23 mouse cellular contexts compared by ENCODE assay signal in the genomic region with DNA sequence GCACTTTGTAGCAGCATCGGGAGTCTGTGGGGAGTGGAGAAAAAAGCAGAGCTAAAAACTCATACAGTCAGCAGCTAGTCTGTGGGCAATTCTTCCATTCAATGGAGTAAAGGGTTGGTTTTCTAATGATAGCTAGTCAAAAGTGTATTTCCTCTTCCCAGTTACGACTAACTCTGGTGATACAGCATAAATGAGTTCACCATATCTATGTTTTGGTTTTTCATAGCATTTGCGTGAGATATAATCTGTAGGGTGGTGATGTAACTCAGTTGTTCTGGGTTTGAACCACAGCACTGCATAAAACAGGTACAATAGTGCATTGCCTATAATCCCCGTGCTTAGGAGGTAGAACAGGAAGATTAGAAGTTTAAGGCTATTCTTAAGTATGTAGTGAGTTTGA.
DNase-seq lines count a peak whose midpoint lies in the region; ATAC-seq and TF ChIP-seq lines count a peak whose summit lies in the region.
"Had no signal": no experiment of that assay in that cellular context is flagged by ENCODE, and none has a peak within 500 bp of the region (broad histone marks: within the 10 kb centered on the region; RNA-seq: fewer than 3 reads in every experiment).

No protein-coding gene starts in this region.

- H3K9ac ChIP-seq in lung, embryonic 16.5 days (ENCODE audit: low read length) = no peak overlapping the region
- H3K9ac ChIP-seq: embryonic facial prominence, embryonic 12.5 days; embryonic facial prominence, embryonic 15.5 days; forebrain, postnatal 0 days; hindbrain, embryonic 13.5 days had no signal

- no peaks in the 10 kb centered on the region for H3K9me3 ChIP-seq in lung, embryonic 16.5 days (ENCODE audit: control insufficient read depth, low read length)
- no peaks in the 10 kb centered on the region for H3K9me3 ChIP-seq in hindbrain, embryonic 10.5 days
- H3K9me3 ChIP-seq: embryonic facial prominence, embryonic 12.5 days; embryonic facial prominence, embryonic 15.5 days; hindbrain, embryonic 13.5 days had no signal

- TF ChIP-seq CTCF in bone marrow macrophage, adult 2 months (IDR thresholded peaks at IDR 0.05; ENCODE audit: low read depth, low read length) = no peak

- peak overlapping the region; percentile 20; the same call in 1 of the 2 replicates for H3K27ac ChIP-seq in lung, embryonic 16.5 days (ENCODE audit: low read length)
- peak overlapping the region; percentile 98 for H3K27ac ChIP-seq in bone marrow macrophage, adult 2 months (ENCODE audit: insufficient read depth, low read depth, low read length)
- no peak overlapping the region for H3K27ac ChIP-seq in hindbrain, embryonic 10.5 days
- H3K27ac ChIP-seq: embryonic facial prominence, embryonic 12.5 days; hindbrain, embryonic 13.5 days had no signal

- no peak overlapping the region for H3K4me3 ChIP-seq in lung, embryonic 16.5 days (ENCODE audit: low read length)
- no peak overlapping the region for H3K4me3 ChIP-seq in bone marrow macrophage, adult 2 months (ENCODE audit: insufficient read depth, low read length)
- H3K4me3 ChIP-seq in hindbrain, embryonic 10.5 days = no peak overlapping the region
- H3K4me3 ChIP-seq: embryonic facial prominence, embryonic 12.5 days; embryonic facial prominence, embryonic 15.5 days; hindbrain, embryonic 13.5 days had no signal

- no peaks in the 10 kb centered on the region for H3K36me3 ChIP-seq in lung, embryonic 16.5 days (ENCODE audit: control insufficient read depth, insufficient read depth, low read length)
- H3K36me3 ChIP-seq in hindbrain, embryonic 10.5 days = no peaks in the 10 kb centered on the region
- H3K36me3 ChIP-seq: embryonic facial prominence, embryonic 12.5 days; embryonic facial prominence, embryonic 15.5 days; hindbrain, embryonic 13.5 days had no signal

- H3K4me1 ChIP-seq in lung, embryonic 16.5 days (replicated peaks; ENCODE audit: control insufficient read depth, insufficient read depth, low read length) = peaks cover 27% of the 10 kb centered on the region
- peaks cover 40% of the 10 kb centered on the region for H3K4me1 ChIP-seq in bone marrow macrophage, adult 2 months (ENCODE audit: control insufficient read depth, insufficient read depth, low read length)
- peaks cover 10% of the 10 kb centered on the region; the same call in 1 of the 2 replicates for H3K4me1 ChIP-seq in hindbrain, embryonic 10.5 days (replicated peaks)
- H3K4me1 ChIP-seq: hindbrain, embryonic 13.5 days had no signal

- no peak overlapping the region for H3K4me2 ChIP-seq in lung, embryonic 16.5 days (ENCODE audit: low read depth, low read length)
- H3K4me2 ChIP-seq: embryonic facial prominence, embryonic 12.5 days; embryonic facial prominence, embryonic 15.5 days; heart, embryonic 11.5 days; hindbrain, embryonic 13.5 days had no signal

- ATAC-seq in lung, embryonic 16.5 days (ENCODE audit: low read depth) = no peak
- ATAC-seq in megakaryocyte, adult 5-6 weeks (ENCODE audit: poor library complexity, severe bottlenecking) = 0 out of 2 replicates have a peak, but pooled peaks have one; percentile 29
- ATAC-seq: forebrain, embryonic 14.5 days; forebrain, postnatal 0 days; hindbrain, embryonic 16.5 days; inflammation-experienced regulatory T-cells, adult 6 months; intestine, embryonic 16.5 days; Patski had no signal

- H3K27me3 ChIP-seq in lung, embryonic 16.5 days (ENCODE audit: control insufficient read depth, insufficient read depth, low read depth, low read length) = no peaks in the 10 kb centered on the region
- no peaks in the 10 kb centered on the region for H3K27me3 ChIP-seq in hindbrain, embryonic 10.5 days (ENCODE audit: insufficient read depth, poor library complexity, severe bottlenecking)
- H3K27me3 ChIP-seq: embryonic facial prominence, embryonic 12.5 days; embryonic facial prominence, embryonic 15.5 days; hindbrain, embryonic 13.5 days; Patski had no signal

- WGBS in lung, embryonic 16.5 days = 86% methylated on average over 4 of the region's 4 CpGs
- WGBS in hindbrain, embryonic 10.5 days = 93% methylated on average over 4 of the region's 4 CpGs

- TF ChIP-seq POLR2A in bone marrow macrophage, adult 2 months (IDR thresholded peaks at IDR 0.05; ENCODE audit: borderline replicate concordance, low read depth, low read length) = no peak

- no peak for DNase-seq in lung, postnatal 10 days
- no peak for DNase-seq in thymus, postnatal 0 days (ENCODE audit: low spot score)
- DNase-seq in hindbrain, embryonic 10.5 days (ENCODE audit: low spot score) = no peak
- DNase-seq: adrenal gland, postnatal 10 days; adrenal gland, postnatal 36 days; cerebellum, adult 11 months; cerebellum, adult 2 months; cerebellum, adult 9-11 months; cerebellum, postnatal 25 days; forebrain, postnatal 0 days; gastrocnemius, postnatal 36 days had no signal
